Mouse (Mus musculus) heart, embryonic 12.5 days (tissue): Measurements from ENCODE around the gene 4921524J17Rik. TPM values are rescaled to one million over a fixed set of nuclear protein-coding genes. Genes with fewer than 3 reads are reported as not detected.

Source experiments
- ATAC-seq: fragments of 200-750 bp; cut with Nextera tagmentation; 2 replicates; pipeline ENCODE4 v1.8.0; 2017; ENCODE audit warnings: moderate TSS enrichment, moderate library complexity; ENCODE audit not compliant: insufficient number of reproducible peaks, low FRiP score
- H3K27ac ChIP-seq: fragments of 300-500 bp; sonication (generic); 2 replicates; pipeline ENCODE4 v1.5.1; 2016; ENCODE audit warnings: mild to moderate bottlenecking, moderate library complexity; ENCODE audit not compliant: poor library complexity, severe bottlenecking
- H3K27me3 ChIP-seq: fragments of 300-500 bp; sonication (generic); replicated peaks from 2 replicates; pipeline ENCODE4 v1.6.1; 2016; ENCODE audit warnings: mild to moderate bottlenecking, moderate library complexity
- H3K36me3 ChIP-seq: fragments of 300-500 bp; sonication (generic); 2 replicates; pipeline ENCODE4 v1.6.1; 2016; ENCODE audit warnings: mild to moderate bottlenecking, moderate library complexity
- H3K4me1 ChIP-seq: fragments of 300-500 bp; sonication (generic); replicated peaks from 2 replicates; pipeline ENCODE4 v1.6.1; 2016; ENCODE audit warnings: mild to moderate bottlenecking
- H3K4me2 ChIP-seq: fragments of 300-500 bp; sonication (generic); 2 replicates; pipeline ENCODE4 v1.6.1; 2016; ENCODE audit warnings: mild to moderate bottlenecking, moderate library complexity
- H3K4me3 ChIP-seq: fragments of 300-500 bp; sonication (generic); 2 replicates; pipeline ENCODE4 v1.5.1; 2016; ENCODE audit warnings: mild to moderate bottlenecking
- H3K9ac ChIP-seq: fragments of 300-500 bp; sonication (generic); 2 replicates; pipeline ENCODE4 v1.6.1; 2016; ENCODE audit warnings: mild to moderate bottlenecking, moderate library complexity
- H3K9me3 ChIP-seq: fragments of 300-500 bp; sonication (generic); replicated peaks from 2 replicates; pipeline ENCODE4 v1.6.1; 2016; ENCODE audit warnings: mild to moderate bottlenecking, moderate library complexity
- WGBS: fragments of 180-500 bp; shearing (Covaris S2); methylation state at CpG from one replicate; pipeline ENCODE4 v1.1.7; 2016; 5-methylcytosine and 5-hydroxymethylcytosine counted together
- polyA plus RNA-seq: library from polyadenylated mRNA; unstranded; fragments of >200 nt; fragmentation: Nextera tagmentation; extraction: Ambion mirVana; gene quantifications from 2 replicates; pipeline ENCODE4 v1.2.1, GENCODE M21; 2016

The 4921524J17Rik gene
- polyA plus RNA-seq, result 69.5 and 73.4 TPM in 2 replicates

- no peaks in the 10 kb centered on the region for H3K9me3 ChIP-seq
- peak within 1 kb of the TSS; percentile 91 for H3K4me2 ChIP-seq
- ATAC-seq, result peak; percentile 99
- H3K36me3 ChIP-seq, result no peaks in the 10 kb centered on the region
- H3K27me3 ChIP-seq, result no peaks in the 10 kb centered on the region
- peak within 1 kb of the TSS; percentile 100 for H3K27ac ChIP-seq
- H3K9ac ChIP-seq, result peak within 1 kb of the TSS; percentile 98
- H3K4me3 ChIP-seq, result peak within 1 kb of the TSS; percentile 94
- WGBS, result under 1% methylated on average over 85 of the region's 85 CpGs
- peaks cover 22% of the 10 kb centered on the region for H3K4me1 ChIP-seq
These were observed at the start of gene 4921524J17Rik for GRCm38 (mm10) chr8:85432168-85433016. TSS of gene 4921524J17Rik (minus strand) at chr8:85432833.

- H3K9ac ChIP-seq, result no peak overlapping the region
- peak overlapping the region; percentile 48 for H3K4me2 ChIP-seq
- no peak for ATAC-seq
- H3K9me3 ChIP-seq, result no peaks in the 10 kb centered on the region
- 0 out of 2 replicates have a peak, but pooled peaks cover 5% of the 10 kb centered on the region for H3K4me1 ChIP-seq
- 63% methylated on average over 6 of the region's 6 CpGs for WGBS
- no peak overlapping the region for H3K27ac ChIP-seq
- H3K27me3 ChIP-seq, result no peaks in the 10 kb centered on the region
- H3K4me3 ChIP-seq, result no peak overlapping the region
- no peaks in the 10 kb centered on the region for H3K36me3 ChIP-seq
These were observed 49.8 kb upstream of the 4921524J17Rik start for GRCm38 (mm10) chr8:85482427-85482826.

- Histone ChIP-seq H3K27ac (no peak overlapping the region), H3K27me3 (no peaks in the 10 kb centered on the region), H3K9ac (no peak overlapping the region), H3K4me2 (peak overlapping the region; percentile 48), H3K4me1 (0 out of 2 replicates have a peak, but pooled peaks cover 5% of the 10 kb centered on the region), H3K4me3 (no peak overlapping the region), H3K9me3 (no peaks in the 10 kb centered on the region), H3K36me3 (no peaks in the 10 kb centered on the region)
- 33% methylated on average over 10 of the region's 10 CpGs for WGBS
- ATAC-seq, result no peak
These were observed 49.3 kb upstream of the 4921524J17Rik start for GRCm38 (mm10) chr8:85481900-85482299.

- no peak overlapping the region for H3K27ac ChIP-seq
- no peaks in the 10 kb centered on the region for H3K36me3 ChIP-seq
- no peak overlapping the region for H3K4me2 ChIP-seq
- ATAC-seq, result no peak
- H3K4me1 ChIP-seq, result 0 out of 2 replicates have a peak, but pooled peaks cover 5% of the 10 kb centered on the region
- 78% methylated on average over 2 of the region's 2 CpGs for WGBS
- no peaks in the 10 kb centered on the region for H3K27me3 ChIP-seq
- H3K9me3 ChIP-seq, result 0 out of 2 replicates have a peak, but pooled peaks cover 3% of the 10 kb centered on the region
- H3K4me3 ChIP-seq, result no peak overlapping the region
- H3K9ac ChIP-seq, result no peak overlapping the region
These were observed 47.1 kb upstream of the 4921524J17Rik start for GRCm38 (mm10) chr8:85479710-85480109.

GRCm38 (mm10) chr8:85478397-85478796, 45.8 kb upstream of the 4921524J17Rik start:
- H3K4me3 ChIP-seq, result no peak overlapping the region
- H3K9me3 ChIP-seq, result peaks cover 6% of the 10 kb centered on the region; the same call in 1 of the 2 replicates
- H3K27ac ChIP-seq, result no peak overlapping the region
- no peak overlapping the region for H3K4me2 ChIP-seq
- no peaks in the 10 kb centered on the region for H3K27me3 ChIP-seq
- H3K36me3 ChIP-seq, result no peaks in the 10 kb centered on the region
- no peak for ATAC-seq
- WGBS, result 81% methylated on average over 2 of the region's 2 CpGs
- H3K9ac ChIP-seq, result no peak overlapping the region
- H3K4me1 ChIP-seq, result 0 out of 2 replicates have a peak, but pooled peaks cover 5% of the 10 kb centered on the region

GRCm38 (mm10) chr8:85476970-85477545, 44.4 kb upstream of the 4921524J17Rik start:
- Histone ChIP-seq H3K9me3 (peaks cover 6% of the 10 kb centered on the region; the same call in 1 of the 2 replicates), H3K27me3 (no peaks in the 10 kb centered on the region), H3K4me3 (no peak overlapping the region), H3K9ac (no peak overlapping the region), H3K36me3 (no peaks in the 10 kb centered on the region), H3K27ac (no peak overlapping the region), H3K4me1 (0 out of 2 replicates have a peak, but pooled peaks cover 5% of the 10 kb centered on the region), H3K4me2 (no peak overlapping the region)
- WGBS, result 41% methylated on average over 4 of the region's 4 CpGs
- ATAC-seq, result no peak

GRCm38 (mm10) chr8:85474924-85475323, 42.3 kb upstream of the 4921524J17Rik start:
- no peak overlapping the region for H3K4me3 ChIP-seq
- no peak for ATAC-seq

GRCm38 (mm10) chr8:85473246-85473645, 40.6 kb upstream of the 4921524J17Rik start:
- no peak for ATAC-seq
- 74% methylated on average over 4 of the region's 4 CpGs for WGBS

More at GRCm38 (mm10) chr8:85474924-85475323, 42.3 kb upstream of the 4921524J17Rik start:
- 80% methylated on average over 3 of the region's 3 CpGs for WGBS
- H3K9me3 ChIP-seq, result peaks cover 6% of the 10 kb centered on the region; the same call in 1 of the 2 replicates
- no peak overlapping the region for H3K9ac ChIP-seq
- H3K27me3 ChIP-seq, result no peaks in the 10 kb centered on the region
- H3K36me3 ChIP-seq, result no peaks in the 10 kb centered on the region
- no peaks in the 10 kb centered on the region for H3K4me1 ChIP-seq
- H3K4me2 ChIP-seq, result no peak overlapping the region
- H3K27ac ChIP-seq, result no peak overlapping the region

GRCm38 (mm10) chr8:85472800-85473199, 40.2 kb upstream of the 4921524J17Rik start:
- Histone ChIP-seq H3K4me3 (no peak overlapping the region), H3K4me2 (no peak overlapping the region), H3K36me3 (no peaks in the 10 kb centered on the region), H3K27me3 (no peaks in the 10 kb centered on the region), H3K4me1 (no peaks in the 10 kb centered on the region), H3K27ac (no peak overlapping the region), H3K9ac (no peak overlapping the region), H3K9me3 (peaks cover 6% of the 10 kb centered on the region; the same call in 1 of the 2 replicates)
- ATAC-seq, result no peak
- WGBS, result 65% methylated on average over 6 of the region's 6 CpGs

More at GRCm38 (mm10) chr8:85473246-85473645, 40.6 kb upstream of the 4921524J17Rik start:
- Histone ChIP-seq H3K4me2 (no peak overlapping the region), H3K36me3 (no peaks in the 10 kb centered on the region), H3K4me3 (no peak overlapping the region), H3K27me3 (no peaks in the 10 kb centered on the region), H3K9ac (no peak overlapping the region), H3K4me1 (no peaks in the 10 kb centered on the region), H3K9me3 (peaks cover 6% of the 10 kb centered on the region; the same call in 1 of the 2 replicates), H3K27ac (no peak overlapping the region)

GRCm38 (mm10) chr8:85470753-85471152, 38.1 kb upstream of the 4921524J17Rik start:
- Histone ChIP-seq H3K4me2 (no peak overlapping the region), H3K27ac (no peak overlapping the region), H3K4me1 (no peaks in the 10 kb centered on the region), H3K9ac (no peak overlapping the region), H3K27me3 (no peaks in the 10 kb centered on the region), H3K9me3 (peaks cover 6% of the 10 kb centered on the region; the same call in 1 of the 2 replicates), H3K36me3 (no peaks in the 10 kb centered on the region), H3K4me3 (no peak overlapping the region)
- WGBS, result 70% methylated on average over 8 of the region's 8 CpGs
- no peak for ATAC-seq

- Histone ChIP-seq H3K4me2 (no peak overlapping the region), H3K4me3 (no peak overlapping the region), H3K27ac (no peak overlapping the region), H3K4me1 (no peaks in the 10 kb centered on the region), H3K36me3 (no peaks in the 10 kb centered on the region), H3K27me3 (no peaks in the 10 kb centered on the region), H3K9me3 (no peaks in the 10 kb centered on the region), H3K9ac (no peak overlapping the region)
- ATAC-seq, result no peak
- 81% methylated on average over 4 of the region's 4 CpGs for WGBS
These were observed 33.4 kb upstream of the 4921524J17Rik start for GRCm38 (mm10) chr8:85466056-85466455.
